Mouse (Mus musculus) MN1 (cell line): ENCODE data around the gene Camta1.
"Not testable (repeated sequence)": the region's sequence is repeated elsewhere in the genome, so short reads cannot be mapped to it uniquely, and the experiment has no call there.

ENCODE experiments used
- DNase-seq: peaks from one replicate; pipeline ENCODE4 v3.0.0-alpha.2; 2016; ENCODE audit warnings: low spot score

Camta1 gene

GRCm38 (mm10) chr4:150891308-150891707 is 970.4 kb downstream of the Camta1 start:
- DNase-seq: no peak

DNA sequence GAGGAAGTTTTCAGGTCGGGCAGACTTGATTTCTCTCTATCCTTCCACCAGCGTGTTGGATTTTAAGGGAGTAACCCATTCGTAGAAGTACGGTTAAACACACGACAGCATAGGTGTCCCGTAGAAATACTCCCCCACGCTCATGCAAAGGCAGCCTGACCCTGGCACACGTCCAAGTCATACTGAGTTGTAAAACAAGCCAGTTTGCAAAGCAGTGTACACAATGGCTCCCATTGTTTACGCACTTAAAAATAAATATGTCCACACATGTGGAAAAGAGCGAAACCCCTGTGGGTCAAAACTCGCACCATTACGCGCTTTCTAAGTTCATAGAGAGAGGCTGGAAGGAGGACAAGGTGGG is 971.7 kb downstream of the Camta1 start:
- no peak for DNase-seq

- DNase-seq: no peak
These were observed 972.3 kb downstream of the Camta1 start for GRCm38 (mm10) chr4:150889273-150889954.

- no peak for DNase-seq
These were observed 973.2 kb downstream of the Camta1 start for GRCm38 (mm10) chr4:150888492-150888891.

DNA sequence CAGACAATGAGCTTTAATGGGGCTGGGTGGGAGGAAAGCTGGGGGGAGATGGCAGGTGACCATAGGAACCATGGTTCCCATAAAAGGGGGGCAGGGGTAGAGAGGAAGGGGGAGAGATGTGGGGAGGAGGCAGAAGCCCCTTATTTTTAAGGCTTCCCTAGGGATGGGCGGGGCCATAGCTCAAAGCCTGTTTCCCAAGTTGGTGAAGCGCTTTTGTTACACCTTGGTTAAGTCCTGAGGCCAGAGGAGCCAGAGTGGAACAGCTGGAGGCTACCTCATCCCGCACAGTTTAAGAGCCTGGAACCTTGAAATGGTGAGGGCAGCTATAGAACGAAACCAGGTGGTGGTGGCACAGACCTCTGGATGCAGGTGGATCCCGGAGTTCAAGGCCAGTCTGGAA is 973.8 kb downstream of the Camta1 start:
- DNase-seq: no peak

DNA sequence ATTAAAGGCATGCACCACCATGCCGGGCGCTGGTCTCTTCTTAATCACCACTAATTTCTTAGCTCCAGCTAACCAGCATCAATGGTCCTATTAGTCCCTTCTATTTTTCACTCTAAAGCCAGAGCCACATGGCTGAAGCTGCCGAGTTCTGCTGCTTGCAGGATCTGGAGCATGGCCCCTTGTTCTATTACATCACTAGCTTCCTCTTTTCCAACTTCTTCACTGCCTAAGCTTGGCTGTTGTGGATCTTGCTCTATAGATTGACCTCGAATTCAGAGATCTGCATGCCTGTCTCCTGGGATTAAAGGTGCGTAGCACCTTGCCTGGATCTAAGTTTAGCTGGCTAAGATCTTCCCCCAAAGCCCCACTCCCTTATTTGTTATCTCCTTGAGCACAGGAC is 979.0 kb downstream of the Camta1 start:
- no peak for DNase-seq

GRCm38 (mm10) chr4:150880364-150880763 is 981.3 kb downstream of the Camta1 start:
- no peak for DNase-seq

GRCm38 (mm10) chr4:150879631-150880030 is 982.0 kb downstream of the Camta1 start:
- no peak for DNase-seq

GRCm38 (mm10) chr4:150875393-150875792 is 986.3 kb downstream of the Camta1 start:
- DNase-seq: no peak

DNA sequence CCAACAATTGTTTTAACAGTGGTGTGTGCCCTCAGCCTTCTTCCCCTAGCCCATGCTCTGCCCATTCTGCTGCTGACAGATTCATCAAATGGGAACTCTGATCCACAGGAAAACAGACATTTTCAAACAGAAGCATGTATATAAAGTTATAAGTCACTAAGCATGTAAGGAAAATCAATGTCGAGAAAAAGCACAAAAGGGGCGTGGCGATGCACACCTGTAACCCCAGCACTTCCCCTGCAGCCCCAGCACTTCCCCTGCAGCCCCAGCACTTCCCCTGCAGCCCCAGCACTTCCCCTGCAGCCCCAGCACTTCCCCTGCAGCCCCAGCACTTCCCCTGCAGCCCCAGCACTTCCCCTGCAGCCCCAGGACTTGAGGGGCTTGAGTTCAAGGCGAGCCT is 987.3 kb downstream of the Camta1 start:
- not testable (repeated sequence) for DNase-seq

GRCm38 (mm10) chr4:150872681-150873080 is 989.0 kb downstream of the Camta1 start:
- DNase-seq: no peak

- peak; percentile 48 for DNase-seq
These were observed 989.5 kb downstream of the Camta1 start for GRCm38 (mm10) chr4:150872139-150872651.

GRCm38 (mm10) chr4:150871392-150872138 is 990.1 kb downstream of the Camta1 start:
- DNase-seq: peak; percentile 61

GRCm38 (mm10) chr4:150870963-150871391 is 990.7 kb downstream of the Camta1 start:
- DNase-seq: no peak

DNA sequence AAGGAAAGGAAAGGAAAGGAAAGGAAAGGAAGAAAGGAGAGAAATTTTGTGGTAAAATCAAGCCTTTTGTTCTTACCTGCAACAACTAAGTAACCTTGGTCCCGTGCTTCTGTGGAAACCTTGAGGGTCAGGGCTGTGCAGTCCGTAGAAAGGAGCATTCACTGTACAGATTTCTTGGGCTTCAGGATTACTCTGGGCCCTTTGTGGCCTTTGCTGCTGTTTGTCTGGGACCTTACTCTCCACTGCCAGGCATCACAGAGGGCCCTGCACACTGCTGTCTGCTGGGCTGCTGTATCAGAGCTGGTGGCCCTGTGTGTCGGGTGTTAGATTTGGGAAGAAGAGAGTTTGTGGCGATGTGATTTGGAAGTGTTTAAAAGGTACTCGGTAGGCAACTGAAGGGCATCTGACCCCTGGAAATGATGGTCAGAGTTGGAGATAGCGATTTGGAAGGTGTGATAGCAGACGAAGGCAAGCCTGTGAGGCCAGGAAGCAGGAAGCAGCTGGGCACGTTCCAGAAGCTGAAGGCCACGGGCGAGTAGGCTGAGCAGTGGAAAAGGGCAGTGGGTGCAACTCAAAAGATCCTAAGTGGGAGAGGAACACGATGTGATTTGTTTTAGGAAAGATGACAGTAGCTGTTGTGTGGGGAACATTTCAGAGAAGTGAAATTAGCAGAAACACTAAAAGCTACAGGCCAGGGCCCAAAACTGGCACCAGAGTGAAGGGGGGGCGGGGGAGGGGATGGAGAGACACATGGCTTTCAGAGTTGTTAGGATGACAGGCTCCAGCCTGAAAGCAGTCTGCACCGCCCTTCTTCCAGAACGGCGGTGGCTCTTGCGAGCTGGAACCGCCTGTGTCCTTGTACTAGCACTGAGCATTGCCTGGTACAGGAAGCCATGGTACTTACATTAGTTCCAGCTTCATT is 992.1 kb downstream of the Camta1 start:
- no peak for DNase-seq

DNA sequence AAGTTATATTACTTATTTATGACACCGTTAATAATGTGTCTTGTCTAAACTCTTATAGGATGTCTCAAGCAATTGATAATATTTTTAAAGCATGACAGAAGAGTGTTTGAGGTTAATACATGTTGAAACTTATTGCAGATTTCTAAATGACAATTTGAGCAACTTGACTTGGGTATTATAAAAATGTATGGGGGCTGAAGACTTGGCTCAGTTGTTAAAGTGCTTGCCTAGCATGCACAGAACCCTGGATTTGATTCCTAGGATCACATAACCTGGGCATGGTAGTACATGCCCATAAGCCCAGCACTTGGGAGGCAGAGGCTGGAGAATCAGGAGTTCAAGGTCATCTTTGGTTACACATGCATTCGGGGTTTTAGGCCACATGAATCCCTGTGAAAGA is 992.8 kb downstream of the Camta1 start:
- DNase-seq: no peak

DNA sequence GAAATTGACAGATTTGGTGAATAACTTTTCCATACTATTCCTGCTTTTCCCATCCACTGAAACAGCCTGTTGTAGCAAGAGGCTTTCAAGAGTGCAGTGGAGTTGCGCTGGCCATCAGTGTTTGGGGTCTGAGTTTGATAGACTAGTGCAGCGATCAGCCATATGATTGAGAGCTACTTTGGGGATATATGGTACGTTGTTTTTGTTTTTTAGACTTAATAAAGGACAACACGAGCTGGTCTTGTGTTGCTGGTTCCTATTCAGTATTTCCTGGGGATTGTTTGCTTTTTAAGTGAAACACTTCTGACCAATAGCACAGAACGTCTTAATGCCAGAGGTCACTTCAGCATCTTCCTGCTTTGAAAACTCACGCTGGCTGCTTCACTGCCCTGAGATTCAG is 993.5 kb downstream of the Camta1 start:
- DNase-seq: no peak
